Mouse (Mus musculus): ENCODE measurements around the gene Phox2b. TPM values are rescaled to one million over a fixed set of nuclear protein-coding genes. Genes with fewer than 3 reads are reported as not detected.

Gene Phox2b
- polyA plus RNA-seq (2014; fragmentation: Nextera tagmentation; extraction: Ambion mirVana), result 2.5 and 2.8 TPM in 2 replicates

DNA sequence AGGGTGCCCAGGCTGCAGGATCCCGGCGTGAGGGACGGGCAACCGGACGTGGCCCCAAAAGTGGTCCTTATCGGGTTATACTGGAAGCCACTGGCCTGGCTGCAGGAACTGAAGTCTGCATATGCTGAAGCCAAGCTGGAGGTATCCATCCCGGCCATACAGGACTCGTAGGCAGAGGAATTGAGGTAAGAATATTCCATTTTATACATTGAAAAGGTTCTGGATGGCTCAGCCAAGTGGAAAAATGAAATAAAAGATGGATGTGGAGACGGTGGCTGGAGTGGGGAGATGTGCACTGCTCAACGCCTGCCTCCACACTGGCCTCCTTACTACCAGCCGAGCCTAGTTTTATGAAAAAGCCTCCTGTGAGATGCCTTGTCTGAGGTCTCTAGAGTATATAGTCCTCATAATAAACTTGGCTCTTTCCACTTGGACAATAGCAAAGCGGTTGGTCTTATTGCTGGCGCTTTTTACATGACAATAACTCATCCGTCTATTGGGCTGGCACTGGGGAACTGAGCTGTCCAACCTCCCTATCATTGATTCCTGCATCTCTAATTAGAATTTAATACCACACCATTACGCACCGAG, at the start of gene Phox2b:
Gene Phox2b (minus strand): TSS at position 569 of the 591 bp plus-strand sequence.
- under 1% methylated on average over 16 of the region's 16 CpGs for WGBS
- H3K4me3 ChIP-seq (ENCODE audit: low read depth, low read length), result no peak within 1 kb of the TSS
- H3K4me2 ChIP-seq, result no peak within 1 kb of the TSS
- H3K36me3 ChIP-seq (ENCODE audit: control insufficient read depth, insufficient read depth, low read length), result no peaks in the 10 kb centered on the region
- H3K9ac ChIP-seq (ENCODE audit: low read length), result no peak within 1 kb of the TSS
- peaks cover 95% of the 10 kb centered on the region for H3K27me3 ChIP-seq (ENCODE audit: control insufficient read depth, insufficient read depth, low read length)
- H3K4me1 ChIP-seq (ENCODE audit: control insufficient read depth, insufficient read depth, low read length), result peaks cover 4% of the 10 kb centered on the region
- no peaks in the 10 kb centered on the region for H3K9me3 ChIP-seq (ENCODE audit: control insufficient read depth, low read length)
- ATAC-seq (ENCODE audit: low FRiP score) (no peak), DNase-seq (ENCODE audit: low spot score, missing footprints) (peak; percentile 96)
- H3K27ac ChIP-seq (ENCODE audit: low read depth, low read length), result no peak within 1 kb of the TSS

DNA sequence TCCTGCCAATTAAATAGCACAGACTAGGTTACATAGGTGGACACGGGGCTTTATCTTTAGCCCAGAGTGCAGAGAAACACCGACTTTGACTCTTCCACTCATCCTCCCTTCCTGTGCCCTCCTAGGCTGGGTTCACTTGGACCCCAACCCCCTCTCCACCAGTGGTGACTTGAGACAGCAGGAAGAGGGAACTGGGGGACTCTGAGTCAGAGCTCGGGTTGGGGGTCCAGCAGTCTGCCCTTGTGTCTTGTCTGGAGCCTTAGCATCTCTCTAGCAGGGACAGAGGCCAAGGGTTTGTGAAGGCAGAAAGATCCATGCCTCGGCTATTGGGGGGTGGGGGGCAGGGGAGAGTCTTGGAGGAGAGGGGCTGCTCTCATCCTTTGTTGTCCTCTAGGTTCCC, 43.5 kb upstream of the Phox2b start:
- DNase-seq (ENCODE audit: low spot score, missing footprints) (no peak), ATAC-seq (ENCODE audit: low FRiP score) (no peak)
- 84% methylated on average over 4 of the region's 4 CpGs for WGBS
- H3K4me2 ChIP-seq, result no peak overlapping the region
- no peak overlapping the region for H3K4me3 ChIP-seq (ENCODE audit: low read depth, low read length)
- no peaks in the 10 kb centered on the region for H3K27me3 ChIP-seq (ENCODE audit: control insufficient read depth, insufficient read depth, low read length)
- H3K4me1 ChIP-seq (ENCODE audit: control insufficient read depth, insufficient read depth, low read length), result 0 out of 2 replicates have a peak, but pooled peaks cover 6% of the 10 kb centered on the region
- no peak overlapping the region for H3K9ac ChIP-seq (ENCODE audit: low read length)
- H3K9me3 ChIP-seq (ENCODE audit: control insufficient read depth, low read length), result no peaks in the 10 kb centered on the region
- H3K27ac ChIP-seq (ENCODE audit: low read depth, low read length), result no peak overlapping the region
- H3K36me3 ChIP-seq (ENCODE audit: control insufficient read depth, insufficient read depth, low read length), result no peaks in the 10 kb centered on the region

DNA sequence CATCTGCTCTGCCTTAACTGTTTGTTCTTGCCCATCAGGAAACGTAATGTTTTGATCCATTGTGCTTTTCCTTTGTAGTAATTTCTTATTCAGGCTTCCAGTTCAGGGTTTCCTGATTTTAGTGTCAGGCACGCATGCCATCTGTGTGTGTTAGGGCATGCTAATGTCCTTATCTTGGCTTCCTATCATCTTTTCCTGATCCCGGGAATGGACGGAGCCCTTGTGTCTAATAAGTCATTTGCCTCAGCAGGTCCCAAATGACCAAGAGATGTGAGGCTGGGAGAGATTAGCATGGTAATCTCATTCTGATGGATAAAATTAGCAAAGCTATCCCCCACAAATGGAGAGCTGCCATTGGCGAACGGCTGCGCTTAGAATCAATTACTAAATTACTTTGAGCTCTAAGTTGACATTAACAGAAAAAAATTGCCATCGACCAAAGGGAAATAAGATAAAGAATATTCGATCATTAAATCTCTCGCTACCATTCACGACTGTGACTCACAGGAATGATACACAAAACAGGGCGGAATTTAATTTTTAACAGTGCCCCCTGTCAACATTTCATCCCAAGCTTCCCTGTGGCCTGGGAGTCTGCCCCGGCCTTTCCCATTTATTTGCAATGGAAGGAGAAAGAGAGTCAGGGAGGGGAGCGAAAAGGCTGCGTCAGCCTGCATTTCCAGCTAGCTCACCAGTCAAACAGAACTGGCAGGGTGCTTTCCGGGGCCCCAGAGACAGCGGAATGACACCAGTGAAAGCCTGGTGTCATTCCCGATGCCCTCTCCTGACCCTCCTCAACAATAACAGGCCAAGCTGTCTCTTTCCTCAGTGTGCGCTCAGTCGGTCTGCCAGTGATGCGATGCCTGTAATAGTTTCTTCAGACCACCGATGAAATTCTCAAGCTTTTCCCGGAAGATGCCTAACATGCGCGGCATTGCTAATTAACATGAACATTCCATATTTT, 40.2 kb upstream of the Phox2b start:
- peak; percentile 90 for DNase-seq (ENCODE audit: low spot score, missing footprints)
- ATAC-seq (ENCODE audit: low FRiP score), result peak; percentile 64
- no peak overlapping the region for H3K4me3 ChIP-seq (ENCODE audit: low read depth, low read length)
- no peaks in the 10 kb centered on the region for H3K36me3 ChIP-seq (ENCODE audit: control insufficient read depth, insufficient read depth, low read length)
- no peaks in the 10 kb centered on the region for H3K9me3 ChIP-seq (ENCODE audit: control insufficient read depth, low read length)
- H3K9ac ChIP-seq (ENCODE audit: low read length), result no peak overlapping the region
- no peak overlapping the region for H3K4me2 ChIP-seq
- H3K27ac ChIP-seq (ENCODE audit: low read depth, low read length), result no peak overlapping the region
- 0 out of 2 replicates have a peak, but pooled peaks cover 6% of the 10 kb centered on the region for H3K4me1 ChIP-seq (ENCODE audit: control insufficient read depth, insufficient read depth, low read length)
- no peaks in the 10 kb centered on the region for H3K27me3 ChIP-seq (ENCODE audit: control insufficient read depth, insufficient read depth, low read length)
- whole genome bisulfite sequencing, result 32% methylated on average over 25 of the region's 25 CpGs

DNA sequence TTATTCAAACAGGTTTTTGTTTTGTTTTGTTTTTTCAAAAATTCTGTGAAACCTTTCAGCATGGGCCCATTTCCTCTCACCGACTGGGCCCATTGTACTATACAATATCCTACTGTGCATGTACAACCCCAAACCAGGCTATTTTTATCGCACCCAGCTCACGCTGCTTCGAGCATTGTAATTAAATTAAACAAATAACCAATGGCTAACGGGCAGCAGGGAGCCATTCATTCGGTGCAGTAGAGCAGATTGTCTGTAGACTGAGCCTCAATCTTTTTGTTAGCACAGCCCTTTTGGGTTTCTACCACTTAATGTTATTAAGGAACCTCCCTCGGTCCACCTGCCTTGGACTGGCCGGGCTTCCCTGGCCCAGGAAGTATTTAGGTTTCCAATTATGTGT, 39.5 kb upstream of the Phox2b start:
- Histone ChIP-seq H3K9me3 (ENCODE audit: control insufficient read depth, low read length) (peaks cover 1% of the 10 kb centered on the region; the same call in 1 of the 2 replicates), H3K4me1 (ENCODE audit: control insufficient read depth, insufficient read depth, low read length) (0 out of 2 replicates have a peak, but pooled peaks cover 6% of the 10 kb centered on the region), H3K4me3 (ENCODE audit: low read depth, low read length) (no peak overlapping the region), H3K27ac (ENCODE audit: low read depth, low read length) (no peak overlapping the region), H3K4me2 (no peak overlapping the region), H3K9ac (ENCODE audit: low read length) (no peak overlapping the region), H3K36me3 (ENCODE audit: control insufficient read depth, insufficient read depth, low read length) (no peaks in the 10 kb centered on the region), H3K27me3 (ENCODE audit: control insufficient read depth, insufficient read depth, low read length) (no peaks in the 10 kb centered on the region)
- 11% methylated on average over 8 of the region's 8 CpGs for WGBS
- ATAC-seq (ENCODE audit: low FRiP score) (peak; percentile 71; the same call in 1 of the 2 replicates), DNase-seq (ENCODE audit: low spot score, missing footprints) (no peak)

DNA sequence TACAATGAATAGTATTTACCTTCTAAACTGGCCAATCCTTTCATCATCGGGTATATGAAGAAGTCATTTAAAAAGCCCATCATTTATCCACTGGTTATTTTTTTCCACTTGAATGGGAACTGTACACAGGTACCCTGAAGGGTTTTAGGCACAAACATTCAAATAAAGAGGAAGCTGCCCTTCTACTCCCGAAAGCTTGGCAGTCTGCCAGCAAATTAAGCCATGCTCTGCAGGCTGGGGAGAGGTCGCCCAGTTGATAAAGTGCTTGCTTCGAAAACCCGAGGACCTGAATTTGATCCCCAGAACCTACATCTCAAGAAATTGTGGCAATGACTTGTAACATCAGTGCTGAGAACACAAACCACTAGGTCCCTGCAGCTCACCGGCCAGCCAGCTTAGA, 35.6 kb upstream of the Phox2b start:
- DNase-seq (ENCODE audit: low spot score, missing footprints) (no peak), ATAC-seq (ENCODE audit: low FRiP score) (no peak)
- Histone ChIP-seq H3K27ac (ENCODE audit: low read depth, low read length) (no peak overlapping the region), H3K4me1 (ENCODE audit: control insufficient read depth, insufficient read depth, low read length) (0 out of 2 replicates have a peak, but pooled peaks cover 6% of the 10 kb centered on the region), H3K9me3 (ENCODE audit: control insufficient read depth, low read length) (peaks cover 4% of the 10 kb centered on the region; the same call in 1 of the 2 replicates), H3K36me3 (ENCODE audit: control insufficient read depth, insufficient read depth, low read length) (no peaks in the 10 kb centered on the region), H3K4me3 (ENCODE audit: low read depth, low read length) (no peak overlapping the region), H3K9ac (ENCODE audit: low read length) (no peak overlapping the region), H3K4me2 (no peak overlapping the region), H3K27me3 (ENCODE audit: control insufficient read depth, insufficient read depth, low read length) (no peaks in the 10 kb centered on the region)
- WGBS, result 74% methylated on average over 6 of the region's 6 CpGs

DNA sequence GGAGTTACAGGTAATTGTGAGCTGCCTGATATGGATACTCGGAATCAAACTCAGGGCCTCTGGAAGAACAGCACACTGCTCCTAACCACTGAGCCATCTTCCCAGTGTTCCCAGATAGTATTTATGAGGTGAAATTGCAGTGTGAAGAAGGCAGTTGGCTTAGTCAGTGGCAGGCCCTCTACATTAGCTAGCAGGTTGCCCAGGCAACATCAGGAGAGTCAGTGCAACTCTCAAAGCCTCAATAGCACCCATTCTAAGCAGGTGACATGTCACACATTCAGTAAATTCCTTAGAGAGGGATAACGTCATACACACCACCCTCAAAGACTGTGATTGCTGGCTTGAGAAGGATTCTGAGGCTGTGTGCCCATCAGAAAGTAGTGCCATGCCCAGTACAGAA, 32.6 kb upstream of the Phox2b start:
- no peak for ATAC-seq (ENCODE audit: low FRiP score)

DNA sequence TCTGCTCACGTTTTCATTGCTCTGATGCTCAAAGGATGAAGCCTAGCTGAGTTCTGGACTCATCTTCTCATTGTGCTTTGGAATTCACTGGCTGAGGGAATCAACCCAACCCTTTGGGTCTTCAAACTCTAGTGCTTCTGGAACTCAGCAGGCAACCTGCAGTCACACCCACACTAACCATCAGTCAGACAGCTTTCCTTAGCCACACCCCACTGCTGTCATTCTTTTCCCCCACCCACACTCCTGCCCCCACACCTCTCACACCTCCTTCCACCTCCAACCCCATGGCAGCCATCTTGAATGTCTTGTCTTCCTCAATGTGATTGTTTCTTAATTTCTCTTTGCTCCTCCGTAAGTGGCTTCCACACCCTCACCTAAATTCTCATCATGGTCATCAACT, 7.2 kb upstream of the Phox2b start:
- ATAC-seq (ENCODE audit: low FRiP score), result no peak
- no peaks in the 10 kb centered on the region for H3K36me3 ChIP-seq (ENCODE audit: control insufficient read depth, insufficient read depth, low read length)
- whole genome bisulfite sequencing, result 78% methylated on average over 2 of the region's 2 CpGs
- H3K4me2 ChIP-seq, result no peak overlapping the region
- H3K4me3 ChIP-seq (ENCODE audit: low read depth, low read length), result no peak overlapping the region
- no peaks in the 10 kb centered on the region; the same call in 1 of the 2 replicates for H3K4me1 ChIP-seq (ENCODE audit: control insufficient read depth, insufficient read depth, low read length)
- H3K27me3 ChIP-seq (ENCODE audit: control insufficient read depth, insufficient read depth, low read length), result peaks cover 43% of the 10 kb centered on the region
- no peak overlapping the region for H3K27ac ChIP-seq (ENCODE audit: low read depth, low read length)
- DNase-seq (ENCODE audit: low spot score, missing footprints), result no peak
- no peak overlapping the region for H3K9ac ChIP-seq (ENCODE audit: low read length)
- H3K9me3 ChIP-seq (ENCODE audit: control insufficient read depth, low read length), result no peaks in the 10 kb centered on the region

More for the DNA sequence above, 32.6 kb upstream of the Phox2b start:
- DNase-seq (ENCODE audit: low spot score, missing footprints), result no peak
- no peak overlapping the region for H3K9ac ChIP-seq (ENCODE audit: low read length)
- 59% methylated on average over 2 of the region's 2 CpGs for WGBS
- no peak overlapping the region for H3K4me2 ChIP-seq
- H3K4me1 ChIP-seq (ENCODE audit: control insufficient read depth, insufficient read depth, low read length), result no peaks in the 10 kb centered on the region
- no peak overlapping the region for H3K27ac ChIP-seq (ENCODE audit: low read depth, low read length)
- H3K4me3 ChIP-seq (ENCODE audit: low read depth, low read length), result no peak overlapping the region
- no peaks in the 10 kb centered on the region for H3K27me3 ChIP-seq (ENCODE audit: control insufficient read depth, insufficient read depth, low read length)
- no peaks in the 10 kb centered on the region for H3K36me3 ChIP-seq (ENCODE audit: control insufficient read depth, insufficient read depth, low read length)
- peaks cover 4% of the 10 kb centered on the region; the same call in 1 of the 2 replicates for H3K9me3 ChIP-seq (ENCODE audit: control insufficient read depth, low read length)

DNA sequence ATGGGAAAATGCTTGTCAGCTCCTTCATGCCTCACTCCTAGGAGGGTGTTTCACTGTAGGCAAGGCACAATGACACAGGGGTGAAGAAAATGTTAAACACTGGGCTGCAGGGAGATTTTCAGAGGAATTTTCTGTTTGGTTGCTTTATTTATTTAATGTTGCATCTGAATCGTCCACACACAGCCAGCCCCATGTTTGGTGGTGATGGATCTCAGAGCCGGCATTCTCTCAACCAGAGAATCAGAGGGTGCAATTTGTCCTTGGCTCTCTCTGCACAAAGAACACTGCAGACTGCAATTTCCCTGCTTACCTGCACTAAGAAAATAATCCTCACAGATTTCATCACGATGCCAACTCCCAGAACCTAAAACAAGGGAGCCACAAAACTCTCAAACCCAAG, 3.9 kb upstream of the Phox2b start:
- 9% methylated on average over 3 of the region's 3 CpGs for WGBS
- Histone ChIP-seq H3K4me3 (ENCODE audit: low read depth, low read length) (no peak overlapping the region), H3K27ac (ENCODE audit: low read depth, low read length) (no peak overlapping the region), H3K4me1 (ENCODE audit: control insufficient read depth, insufficient read depth, low read length) (no peaks in the 10 kb centered on the region; the same call in 1 of the 2 replicates), H3K27me3 (ENCODE audit: control insufficient read depth, insufficient read depth, low read length) (peaks cover 74% of the 10 kb centered on the region), H3K9ac (ENCODE audit: low read length) (no peak overlapping the region), H3K9me3 (ENCODE audit: control insufficient read depth, low read length) (no peaks in the 10 kb centered on the region), H3K4me2 (no peak overlapping the region), H3K36me3 (ENCODE audit: control insufficient read depth, insufficient read depth, low read length) (no peaks in the 10 kb centered on the region)
- DNase-seq (ENCODE audit: low spot score, missing footprints), result peak; percentile 92
- no peak for ATAC-seq (ENCODE audit: low FRiP score)
